8 mouse cellular contexts compared by ENCODE assay signal in genomic region chr8:95254564-95255434, GRCm38 (mm10). TPM values are rescaled to one million over a fixed set of nuclear protein-coding genes. Genes with fewer than 3 reads are reported as not detected.
DNase-seq lines count a peak whose midpoint lies in the region; ATAC-seq and TF ChIP-seq lines count a peak whose summit lies in the region.

No protein-coding gene starts in this region.

- peak; percentile 99 for DNase-seq in 3T3-L1 (ENCODE audit: low read depth, low spot score)
- peak; percentile 91 to 96 for DNase-seq in adrenal gland, postnatal 4 days (ENCODE audit: low spot score in 2 of 2)
- DNase-seq in embryonic facial prominence, embryonic 14.5 days (ENCODE audit: low spot score): peak; percentile 97
- DNase-seq in heart, adult 8-10 months (ENCODE audit: low spot score): peak; percentile 98
- DNase-seq in kidney, adult 9 months: peak; percentile 99
- peak; percentile 98 for DNase-seq in limb, embryonic 14.5 days (ENCODE audit: low spot score)
- DNase-seq in monocyte, adult 2 months (ENCODE audit: low read depth in 1 of 2, low spot score in 2 of 2): peak; percentile 77 to 91
- peak; percentile 91 to 93 for DNase-seq in spleen, postnatal 36 days (ENCODE audit: low spot score in 2 of 2)

- no peak for TF ChIP-seq POLR2A in limb, embryonic 14.5 days (IDR thresholded peaks at IDR 0.05; ENCODE audit: borderline replicate concordance, extremely low read depth, insufficient read depth, insufficient read length)

- H3K36me3 ChIP-seq in embryonic facial prominence, embryonic 14.5 days (ENCODE audit: control insufficient read depth, insufficient read depth, low read length): no peaks in the 10 kb centered on the region
- no peaks in the 10 kb centered on the region for H3K36me3 ChIP-seq in limb, embryonic 14.5 days (ENCODE audit: control insufficient read depth, insufficient read depth, low read length)

- peak overlapping the region; percentile 52; the same call in 1 of the 2 replicates for H3K27ac ChIP-seq in embryonic facial prominence, embryonic 14.5 days (replicated peaks; ENCODE audit: low read depth, low read length)
- no peak overlapping the region for H3K27ac ChIP-seq in limb, embryonic 14.5 days (replicated peaks; ENCODE audit: low read depth, low read length)

- H3K9me3 ChIP-seq in embryonic facial prominence, embryonic 14.5 days (ENCODE audit: control insufficient read depth, low read length): no peaks in the 10 kb centered on the region
- no peaks in the 10 kb centered on the region for H3K9me3 ChIP-seq in limb, embryonic 14.5 days (ENCODE audit: control insufficient read depth, low read length)

- peak overlapping the region; percentile 51 for H3K9ac ChIP-seq in embryonic facial prominence, embryonic 14.5 days (ENCODE audit: low read depth, low read length)
- H3K9ac ChIP-seq in limb, embryonic 14.5 days (ENCODE audit: low read depth, low read length, severe bottlenecking): no peak overlapping the region

- 22% methylated on average over 16 of the region's 16 CpGs for WGBS in embryonic facial prominence, embryonic 14.5 days
- WGBS in limb, embryonic 14.5 days: 23% methylated on average over 16 of the region's 16 CpGs

- peak; percentile 96 for ATAC-seq in embryonic facial prominence, embryonic 14.5 days (ENCODE audit: low read depth)
- peak; percentile 90 for ATAC-seq in limb, embryonic 14.5 days (ENCODE audit: low FRiP score, low read depth)

- H3K4me1 ChIP-seq in embryonic facial prominence, embryonic 14.5 days (ENCODE audit: control insufficient read depth, insufficient read depth, low read length): no peaks in the 10 kb centered on the region
- no peaks in the 10 kb centered on the region for H3K4me1 ChIP-seq in limb, embryonic 14.5 days (ENCODE audit: control insufficient read depth, insufficient read depth, low read length)

- H3K4me3 ChIP-seq in embryonic facial prominence, embryonic 14.5 days (ENCODE audit: low read depth, low read length): peak overlapping the region; percentile 26
- peak overlapping the region; percentile 7; the same call in 1 of the 2 replicates for H3K4me3 ChIP-seq in limb, embryonic 14.5 days (replicated peaks; ENCODE audit: low read length)

- peak overlapping the region; percentile 62 for H3K4me2 ChIP-seq in embryonic facial prominence, embryonic 14.5 days (ENCODE audit: low read depth, low read length)
- H3K4me2 ChIP-seq in limb, embryonic 14.5 days (replicated peaks; ENCODE audit: low read depth, low read length, severe bottlenecking): peak overlapping the region; percentile 40

- H3K27me3 ChIP-seq in embryonic facial prominence, embryonic 14.5 days (replicated peaks; ENCODE audit: control insufficient read depth, insufficient read depth, low read length): no peaks in the 10 kb centered on the region
- no peaks in the 10 kb centered on the region for H3K27me3 ChIP-seq in limb, embryonic 14.5 days (ENCODE audit: control insufficient read depth, insufficient read depth, low read length)

RNA-seq across cellular contexts. Expression of gene Cngb1, which starts 51.6 kb away (rescaled TPM):
- total RNA-seq in adrenal gland, postnatal 4 days (2021): 1 to 10 TPM; 2.1 to 2.3 TPM
- 0.34 and 1.7 TPM in 2 replicates for polyA plus RNA-seq in embryonic facial prominence, embryonic 14.5 days (2014; fragmentation: Nextera tagmentation; extraction: Ambion mirVana)
- under 1 TPM; 0.14 to 0.63 (median 0.52) TPM for total RNA-seq in heart, adult 8-10 months (2022)
- 0.24 and 0.67 TPM in 2 replicates for polyA plus RNA-seq in limb, embryonic 14.5 days (2012; rRNA removed)
- polyA plus RNA-seq in limb, embryonic 14.5 days (2014; fragmentation: Nextera tagmentation; extraction: Ambion mirVana): 0.52 and 0.55 TPM in 2 replicates

RNA-seq across cellular contexts. Expression of gene Kifc3, which starts 52.2 kb away (rescaled TPM):
- 100 to 1,000 TPM; 116 to 117 TPM for total RNA-seq in adrenal gland, postnatal 4 days (2021)
- 13.4 and 13.6 TPM in 2 replicates for polyA plus RNA-seq in embryonic facial prominence, embryonic 14.5 days (2014; fragmentation: Nextera tagmentation; extraction: Ambion mirVana)
- 10 to 100 TPM; 79.2 to 89.7 (median 83.6) TPM for total RNA-seq in heart, adult 8-10 months (2022)
- 25.9 and 30.3 TPM in 2 replicates for polyA plus RNA-seq in limb, embryonic 14.5 days (2012; rRNA removed)
- polyA plus RNA-seq in limb, embryonic 14.5 days (2014; fragmentation: Nextera tagmentation; extraction: Ambion mirVana): 12.7 and 20.3 TPM in 2 replicates

RNA-seq across cellular contexts. Expression of gene Tepp, which starts 55.6 kb away (rescaled TPM):
- not detected for total RNA-seq in adrenal gland, postnatal 4 days (2021)
- 0.50 TPM in 1 of 2 replicates, not detected in the other for polyA plus RNA-seq in embryonic facial prominence, embryonic 14.5 days (2014; fragmentation: Nextera tagmentation; extraction: Ambion mirVana)
- total RNA-seq in heart, adult 8-10 months (2022): under 1 TPM in 1 of 4 experiments, not detected in 3; 0.57 TPM
- 0.85 and 1.3 TPM in 2 replicates for polyA plus RNA-seq in limb, embryonic 14.5 days (2012; rRNA removed)
- 0.47 TPM in 1 of 2 replicates, not detected in the other for polyA plus RNA-seq in limb, embryonic 14.5 days (2014; fragmentation: Nextera tagmentation; extraction: Ambion mirVana)
